Mouse (Mus musculus) heart, postnatal 36 days (tissue): ENCODE measurements around the gene Esd. TPM values are rescaled to one million over a fixed set of nuclear protein-coding genes. Genes with fewer than 3 reads are reported as not detected.

ENCODE experiments used
- DNase-seq, 2 experiments: peaks; one replicate each; pipeline ENCODE4 v3.0.0; 2021 to 2022
- intact Hi-C: fragments of 180-260 bp; cut with DNase I; formaldehyde crosslinking; loops from one replicate; pipeline ENCODE4 v1.15.1; 2025
- total RNA-seq, 2 experiments: library from RNA; stranded (reverse); gene quantifications; 2 replicates each; pipeline ENCODE4 v1.2.3; 2021

Esd gene
- total RNA-seq, 2 experiments from 2014 or later = 130 to 132 TPM

GRCm38 (mm10) chr14:74790535-74790934, 58.4 kb downstream of the Esd start:
- DNase-seq = no peak
- intact Hi-C loops = no loop called here

DNA sequence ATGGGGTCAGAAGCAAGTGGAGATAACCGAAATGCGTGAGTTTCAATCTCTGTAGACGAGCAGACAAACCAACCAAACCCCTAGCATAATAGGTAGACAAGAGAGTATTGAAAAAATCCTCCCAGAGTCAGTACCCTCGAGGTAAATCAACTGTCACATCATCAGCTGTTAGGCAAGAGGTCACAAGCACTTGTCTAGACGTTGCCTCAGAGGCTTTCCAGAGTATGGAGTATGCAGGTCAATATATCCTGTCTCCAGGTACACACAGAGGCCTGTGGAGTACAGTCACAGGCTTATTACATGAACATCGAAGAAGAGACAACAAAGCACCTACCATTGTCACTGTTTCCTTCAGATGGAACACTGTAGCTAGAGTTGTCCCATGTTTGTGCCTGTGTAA, 60.7 kb downstream of the Esd start:
- intact Hi-C loops = loop anchor here (2.0 kb wide), 1 partner anchor 200 kb away; no protein-coding TSS in a partner anchor
- no peak for DNase-seq

- intact Hi-C loops = loop anchor here (2.0 kb wide), 1 partner anchor 152 kb away; the partner anchor contains the start of gene Lrch1
- peak; percentile 17 to 28 for DNase-seq
These were observed 62.8 kb downstream of the Esd start for GRCm38 (mm10) chr14:74794931-74795330.

DNA sequence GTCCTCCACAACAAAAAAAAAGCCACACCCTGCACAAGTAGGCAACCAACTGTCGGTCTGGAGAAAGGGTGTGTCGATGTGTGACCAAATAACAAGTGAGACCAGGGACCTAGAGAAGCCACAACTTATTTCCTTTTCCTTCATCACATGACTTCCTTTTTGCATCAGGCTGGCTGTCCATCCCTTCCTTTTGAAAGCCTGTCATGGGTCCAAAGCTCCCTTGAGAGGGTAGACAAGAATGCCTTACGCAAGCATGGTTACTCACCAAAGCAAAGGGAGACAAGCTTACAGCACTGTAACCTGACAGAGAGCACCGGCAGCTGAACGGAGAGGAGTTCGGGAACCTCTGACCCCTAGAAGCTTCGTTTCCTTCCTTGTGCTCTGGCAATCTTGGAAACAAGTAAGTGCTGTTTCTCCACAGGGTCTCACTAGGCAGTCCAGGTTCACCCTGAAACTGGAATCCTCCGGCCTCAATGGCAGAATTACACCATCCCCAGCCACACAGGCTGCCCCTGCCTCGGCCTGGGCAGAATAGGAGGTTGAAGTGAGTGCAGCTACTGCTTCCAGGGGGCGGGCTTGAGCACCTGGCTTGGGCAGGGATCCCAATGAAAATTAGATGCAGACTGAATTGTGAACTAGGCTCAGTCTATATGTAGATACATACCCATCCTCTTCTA, 65.4 kb downstream of the Esd start:
- intact Hi-C loops = no loop called here

GRCm38 (mm10) chr14:74798063-74798890, 66.2 kb downstream of the Esd start:
- no peak for DNase-seq
- intact Hi-C loops = no loop called here

More for the DNA sequence above, 65.4 kb downstream of the Esd start:
- no peak for DNase-seq

Other genes starting within 250 kb of the Esd start
- gene Htr2a, start 91.5 kb upstream of the Esd start, total RNA-seq = under 1 TPM; 0.54 to 1.00 TPM
- gene Lrch1, start 215.6 kb downstream of the Esd start, total RNA-seq = 10 to 100 TPM; 16.2 to 17.5 TPM